Mouse (Mus musculus) embryonic facial prominence, embryonic 10.5 days (tissue): ENCODE measurements at regions not wholly inside any gene's neighbourhood (a gene's known extent, or its start where the extent isn't known, plus 50 kb on each side); places are given as distances from the start of the nearest gene placed in this dataset.

Source experiments
- DNase-seq: peaks from one replicate; pipeline ENCODE4 v3.0.0-alpha.2; 2017; ENCODE audit warnings: low spot score
- H3K27ac ChIP-seq: fragments of 300-500 bp; sonication (generic); replicated peaks from 2 replicates; pipeline ENCODE4 v1.5.1; 2016; ENCODE audit warnings: mild to moderate bottlenecking
- H3K27me3 ChIP-seq: fragments of 300-500 bp; sonication (generic); replicated peaks from 2 replicates; pipeline ENCODE4 v1.6.1; 2016; ENCODE audit warnings: low read depth, mild to moderate bottlenecking; ENCODE audit not compliant: poor library complexity, severe bottlenecking
- H3K36me3 ChIP-seq: fragments of 300-500 bp; sonication (generic); replicated peaks from 2 replicates; pipeline ENCODE4 v1.6.1; 2016; ENCODE audit warnings: mild to moderate bottlenecking, moderate library complexity
- H3K4me1 ChIP-seq: fragments of 300-500 bp; sonication (generic); 2 replicates; pipeline ENCODE4 v1.6.1; 2016
- H3K4me3 ChIP-seq: fragments of 300-500 bp; sonication (generic); 2 replicates; pipeline ENCODE4 v1.5.1; 2016; ENCODE audit warnings: mild to moderate bottlenecking, moderate library complexity
- H3K9me3 ChIP-seq: fragments of 300-500 bp; sonication (generic); 2 replicates; pipeline ENCODE4 v1.6.1; 2016; ENCODE audit warnings: mild to moderate bottlenecking
- WGBS: fragments of 180-500 bp; shearing (Covaris S2); methylation state at CpG from one replicate; pipeline ENCODE4 v1.1.7; 2016; 5-methylcytosine and 5-hydroxymethylcytosine counted together

GRCm38 (mm10) chr17:4632506-4632905, 361.6 kb upstream of the Arid1b start:
- 90% methylated on average over 2 of the region's 2 CpGs for WGBS
- no peak for DNase-seq
- Histone ChIP-seq H3K9me3 (no peaks in the 10 kb centered on the region), H3K27me3 (no peaks in the 10 kb centered on the region), H3K27ac (no peak overlapping the region), H3K4me3 (no peak overlapping the region), H3K36me3 (no peaks in the 10 kb centered on the region), H3K4me1 (no peaks in the 10 kb centered on the region)

GRCm38 (mm10) chr17:4633771-4634170, 360.4 kb upstream of the Arid1b start:
- Histone ChIP-seq H3K27me3 (no peaks in the 10 kb centered on the region), H3K4me1 (no peaks in the 10 kb centered on the region), H3K36me3 (no peaks in the 10 kb centered on the region), H3K9me3 (no peaks in the 10 kb centered on the region), H3K27ac (no peak overlapping the region), H3K4me3 (no peak overlapping the region)
- DNase-seq = no peak
- WGBS = 62% methylated on average over 3 of the region's 3 CpGs

GRCm38 (mm10) chr17:4636796-4637353, 357.3 kb upstream of the Arid1b start:
- Histone ChIP-seq H3K36me3 (no peaks in the 10 kb centered on the region), H3K9me3 (no peaks in the 10 kb centered on the region), H3K4me3 (no peak overlapping the region), H3K4me1 (no peaks in the 10 kb centered on the region), H3K27me3 (no peaks in the 10 kb centered on the region), H3K27ac (no peak overlapping the region)
- DNase-seq = no peak
- WGBS = 56% methylated on average over 5 of the region's 5 CpGs

- 81% methylated on average over 4 of the region's 4 CpGs for WGBS
- H3K4me1 ChIP-seq = no peaks in the 10 kb centered on the region
- H3K27ac ChIP-seq = no peak overlapping the region
- H3K27me3 ChIP-seq = no peaks in the 10 kb centered on the region
- H3K9me3 ChIP-seq = no peaks in the 10 kb centered on the region
- DNase-seq = no peak
- H3K36me3 ChIP-seq = no peaks in the 10 kb centered on the region
- no peak overlapping the region for H3K4me3 ChIP-seq
Observed at GRCm38 (mm10) chr17:4639531-4639930, 354.6 kb upstream of the Arid1b start.

- WGBS = 85% methylated on average over 7 of the region's 7 CpGs
- no peak for DNase-seq
- Histone ChIP-seq H3K27me3 (no peaks in the 10 kb centered on the region), H3K36me3 (no peaks in the 10 kb centered on the region), H3K9me3 (no peaks in the 10 kb centered on the region), H3K27ac (no peak overlapping the region), H3K4me3 (no peak overlapping the region), H3K4me1 (no peaks in the 10 kb centered on the region)
Observed at GRCm38 (mm10) chr17:4640555-4640954, 353.6 kb upstream of the Arid1b start.

GRCm38 (mm10) chr17:4641166-4641565, 353.0 kb upstream of the Arid1b start:
- 65% methylated on average over 4 of the region's 4 CpGs for WGBS
- no peaks in the 10 kb centered on the region for H3K4me1 ChIP-seq
- H3K9me3 ChIP-seq = no peaks in the 10 kb centered on the region
- H3K4me3 ChIP-seq = no peak overlapping the region
- no peaks in the 10 kb centered on the region for H3K27me3 ChIP-seq
- H3K36me3 ChIP-seq = no peaks in the 10 kb centered on the region
- H3K27ac ChIP-seq = no peak overlapping the region
- no peak for DNase-seq

GRCm38 (mm10) chr17:4642046-4642445, 352.1 kb upstream of the Arid1b start:
- WGBS = 71% methylated on average over 1 of the region's 1 CpGs

GRCm38 (mm10) chr17:4643343-4643742, 350.8 kb upstream of the Arid1b start:
- Histone ChIP-seq H3K9me3 (no peaks in the 10 kb centered on the region), H3K4me1 (no peaks in the 10 kb centered on the region), H3K27ac (no peak overlapping the region), H3K4me3 (no peak overlapping the region), H3K27me3 (no peaks in the 10 kb centered on the region), H3K36me3 (no peaks in the 10 kb centered on the region)
- DNase-seq = no peak
- 87% methylated on average over 6 of the region's 6 CpGs for WGBS

More at GRCm38 (mm10) chr17:4642046-4642445, 352.1 kb upstream of the Arid1b start:
- Histone ChIP-seq H3K27ac (no peak overlapping the region), H3K4me1 (no peaks in the 10 kb centered on the region), H3K36me3 (no peaks in the 10 kb centered on the region), H3K4me3 (no peak overlapping the region), H3K9me3 (no peaks in the 10 kb centered on the region), H3K27me3 (no peaks in the 10 kb centered on the region)
- no peak for DNase-seq

GRCm38 (mm10) chr17:4648603-4649002, 345.5 kb upstream of the Arid1b start:
- Histone ChIP-seq H3K27me3 (no peaks in the 10 kb centered on the region), H3K4me3 (no peak overlapping the region)
- 90% methylated on average over 4 of the region's 4 CpGs for WGBS

GRCm38 (mm10) chr17:4654221-4654620, 339.9 kb upstream of the Arid1b start:
- Histone ChIP-seq H3K27me3 (no peaks in the 10 kb centered on the region), H3K36me3 (no peaks in the 10 kb centered on the region), H3K27ac (no peak overlapping the region), H3K4me1 (no peaks in the 10 kb centered on the region), H3K4me3 (no peak overlapping the region), H3K9me3 (no peaks in the 10 kb centered on the region)
- WGBS = 83% methylated on average over 3 of the region's 3 CpGs
- no peak for DNase-seq

More at GRCm38 (mm10) chr17:4648603-4649002, 345.5 kb upstream of the Arid1b start:
- Histone ChIP-seq H3K27ac (no peak overlapping the region), H3K9me3 (no peaks in the 10 kb centered on the region), H3K4me1 (no peaks in the 10 kb centered on the region), H3K36me3 (no peaks in the 10 kb centered on the region)
- no peak for DNase-seq

- Histone ChIP-seq H3K27me3 (no peaks in the 10 kb centered on the region), H3K27ac (no peak overlapping the region), H3K9me3 (no peaks in the 10 kb centered on the region), H3K4me1 (peaks cover 4% of the 10 kb centered on the region; the same call in 1 of the 2 replicates), H3K36me3 (no peaks in the 10 kb centered on the region), H3K4me3 (no peak overlapping the region)
- no peak for DNase-seq
- 90% methylated on average over 5 of the region's 5 CpGs for WGBS
Observed at GRCm38 (mm10) chr17:4661996-4662395, 332.1 kb upstream of the Arid1b start.

- Histone ChIP-seq H3K9me3 (no peaks in the 10 kb centered on the region), H3K4me1 (no peaks in the 10 kb centered on the region), H3K36me3 (no peaks in the 10 kb centered on the region), H3K27me3 (no peaks in the 10 kb centered on the region), H3K4me3 (no peak overlapping the region), H3K27ac (no peak overlapping the region)
- WGBS = 83% methylated on average over 3 of the region's 3 CpGs
- DNase-seq = no peak
Observed at GRCm38 (mm10) chr17:4668511-4668910, 325.6 kb upstream of the Arid1b start.

- Histone ChIP-seq H3K9me3 (no peaks in the 10 kb centered on the region), H3K4me1 (no peaks in the 10 kb centered on the region), H3K4me3 (no peak overlapping the region), H3K27ac (no peak overlapping the region), H3K36me3 (no peaks in the 10 kb centered on the region), H3K27me3 (no peaks in the 10 kb centered on the region)
- 83% methylated on average over 2 of the region's 2 CpGs for WGBS
- no peak for DNase-seq
Observed at GRCm38 (mm10) chr17:4673271-4673670, 320.9 kb upstream of the Arid1b start.

GRCm38 (mm10) chr17:4706421-4706820, 287.7 kb upstream of the Arid1b start:
- Histone ChIP-seq H3K27ac (no peak overlapping the region), H3K4me3 (no peak overlapping the region), H3K4me1 (no peaks in the 10 kb centered on the region), H3K9me3 (no peaks in the 10 kb centered on the region), H3K27me3 (no peaks in the 10 kb centered on the region), H3K36me3 (no peaks in the 10 kb centered on the region)
- no peak for DNase-seq
- 80% methylated on average over 1 of the region's 1 CpGs for WGBS
